Mouse (Mus musculus) gastrocnemius, postnatal 4 days (tissue): ENCODE results near the gene Pdzd11. TPM values are rescaled to one million over a fixed set of nuclear protein-coding genes. Genes with fewer than 3 reads are reported as not detected.

ENCODE experiments used
- DNase-seq, 2 experiments: peaks; one replicate each; pipeline ENCODE4 v3.0.0; 2021 to 2022; ENCODE audit warnings: low spot score in 2 of 2, mixed read lengths in 2 of 2
- long read RNA-seq, 2 experiments: library from polyadenylated mRNA; stranded (forward); transcript quantifications; one replicate each; pipeline ENCODE4 v2.0.0; 2021
- total RNA-seq, 2 experiments: library from RNA; stranded (reverse); gene quantifications; 2 replicates each; pipeline ENCODE4 v1.2.3; 2021

Gene Pdzd11
- total RNA-seq: 10 to 100 TPM; 29.0 to 33.1 TPM
- long read RNA-seq, experiment 1, transcript Pdzd11-202 (7 exons, 1,041 nt): major isoform, 28 of 53 reads
- long read RNA-seq, experiment 1, transcript Pdzd11-201 (7 exons, 1,626 nt): minor isoform, 18 of 53 reads
- long read RNA-seq, experiment 1, partial matches to known transcripts: 4 of 53 reads
- long read RNA-seq, experiment 1, other reads (novel, unspliced or antisense): 3 of 53 reads
- long read RNA-seq, experiment 2, transcript Pdzd11-201 (7 exons, 1,626 nt): major isoform, 28 of 42 reads
- long read RNA-seq, experiment 2, transcript Pdzd11-202 (7 exons, 1,041 nt): minor isoform, 9 of 42 reads
- long read RNA-seq, experiment 2, partial matches to known transcripts: 2 of 42 reads
- long read RNA-seq, experiment 2, other reads (novel, unspliced or antisense): 2 of 42 reads

DNA sequence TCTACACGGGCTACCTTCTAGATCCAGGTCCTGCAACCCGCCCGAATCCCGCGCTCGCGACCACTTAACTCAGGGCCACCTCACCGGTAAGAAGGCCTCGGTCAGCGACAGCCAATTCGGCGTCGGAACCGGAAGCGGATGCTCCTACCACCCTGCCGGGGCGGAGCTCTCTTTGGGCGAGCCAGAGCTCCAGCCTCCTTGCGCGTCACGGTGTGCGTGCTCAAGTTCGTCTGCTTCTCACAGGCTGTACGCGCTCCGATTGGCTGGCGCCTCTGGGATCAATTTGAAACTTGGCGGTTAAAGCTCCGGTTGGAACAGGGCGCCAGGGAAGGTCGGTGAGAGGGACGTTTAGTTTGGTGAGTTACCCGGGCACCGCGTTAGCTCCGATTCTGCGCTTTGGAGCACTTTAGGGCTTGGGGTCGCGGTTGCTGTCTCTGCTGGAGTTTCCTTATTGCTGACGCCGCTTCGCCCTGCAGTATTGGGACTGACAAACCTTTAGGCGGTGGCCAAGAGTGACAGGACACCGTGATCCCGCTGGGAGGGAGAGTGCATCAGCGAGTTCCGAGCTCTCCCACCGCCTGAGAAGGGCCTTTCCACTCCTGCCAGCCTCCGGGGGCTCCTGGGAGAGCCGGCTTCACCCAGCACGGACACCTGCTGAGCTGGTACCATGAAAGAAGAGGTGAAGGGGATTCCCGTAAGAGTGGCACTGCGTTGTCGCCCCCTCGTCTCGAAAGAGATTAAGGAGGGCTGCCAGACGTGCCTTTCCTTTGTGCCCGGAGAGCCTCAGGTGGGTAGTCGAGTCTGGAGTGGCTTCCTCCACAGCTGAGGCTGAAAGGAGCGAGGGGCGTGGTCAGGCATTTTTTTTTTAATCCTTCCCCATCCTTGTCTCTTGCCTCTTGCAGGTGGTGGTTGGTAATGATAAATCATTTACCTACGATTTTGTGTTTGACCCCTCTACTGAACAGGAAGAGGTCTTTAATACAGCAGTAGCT, at the start of gene Pdzd11:
Gene Pdzd11, minus strand, starts transcription at position 767 of the 992 bp plus-strand sequence.
- peak; percentile 64 to 86 for DNase-seq

DNA sequence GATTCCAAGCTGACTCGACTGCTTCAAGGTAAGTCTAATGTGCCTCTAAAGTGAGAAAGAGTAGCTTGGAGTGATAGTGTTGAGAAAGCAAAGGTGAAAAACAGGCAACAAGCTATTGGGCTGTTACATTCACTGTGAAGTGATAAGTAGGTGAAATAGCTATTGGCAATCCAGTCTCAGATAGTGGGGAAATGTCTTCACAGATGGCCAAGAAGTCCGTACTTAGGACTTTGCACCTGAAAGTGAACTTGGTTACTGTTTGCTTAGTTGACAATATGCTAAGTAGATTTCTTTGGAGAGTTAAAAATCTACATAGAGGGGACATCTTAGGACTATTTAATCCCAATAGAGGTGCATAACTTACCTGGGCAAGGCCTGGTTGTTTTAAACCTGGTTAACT, 38.5 kb upstream of the Pdzd11 start:
- DNase-seq: no peak

DNA sequence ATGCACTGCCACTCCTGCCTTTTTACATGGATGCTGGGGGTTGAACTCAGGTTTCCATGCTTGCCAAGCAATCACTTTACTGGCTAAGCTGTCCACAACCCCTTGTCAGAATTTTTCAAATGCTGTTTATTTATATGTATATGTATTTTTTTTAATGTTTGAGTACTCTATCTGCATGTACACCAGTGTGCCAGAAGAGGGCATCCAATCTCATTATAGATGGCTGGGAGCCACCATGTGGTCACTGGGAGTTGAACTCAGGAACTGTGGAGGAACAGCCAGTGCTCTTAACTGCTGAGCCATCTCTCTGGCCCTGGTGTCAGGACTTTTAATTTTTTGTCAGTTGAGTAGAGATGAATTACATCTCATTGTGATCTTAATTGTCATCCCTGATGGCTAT, 26.5 kb upstream of the Pdzd11 start:
- DNase-seq: no peak

DNA sequence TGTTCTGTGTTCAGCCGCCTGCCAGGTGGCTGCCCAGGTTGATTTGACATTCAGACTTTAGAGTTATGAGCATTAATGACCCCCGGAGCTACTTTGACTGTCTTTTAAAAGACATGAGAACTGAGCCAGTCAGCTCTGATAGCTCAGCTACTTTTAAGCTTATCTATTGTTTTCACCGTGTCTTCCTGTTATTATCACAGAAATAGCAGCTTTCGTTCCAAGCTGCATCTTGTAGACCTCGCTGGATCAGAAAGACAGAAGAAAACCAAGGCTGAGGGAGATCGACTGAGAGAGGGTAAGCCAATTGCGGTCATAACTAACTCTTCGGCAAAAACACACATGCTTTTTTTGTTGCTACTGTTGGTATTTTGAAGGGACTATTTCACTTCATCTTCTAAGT, 12.1 kb upstream of the Pdzd11 start:
- no peak for DNase-seq

DNA sequence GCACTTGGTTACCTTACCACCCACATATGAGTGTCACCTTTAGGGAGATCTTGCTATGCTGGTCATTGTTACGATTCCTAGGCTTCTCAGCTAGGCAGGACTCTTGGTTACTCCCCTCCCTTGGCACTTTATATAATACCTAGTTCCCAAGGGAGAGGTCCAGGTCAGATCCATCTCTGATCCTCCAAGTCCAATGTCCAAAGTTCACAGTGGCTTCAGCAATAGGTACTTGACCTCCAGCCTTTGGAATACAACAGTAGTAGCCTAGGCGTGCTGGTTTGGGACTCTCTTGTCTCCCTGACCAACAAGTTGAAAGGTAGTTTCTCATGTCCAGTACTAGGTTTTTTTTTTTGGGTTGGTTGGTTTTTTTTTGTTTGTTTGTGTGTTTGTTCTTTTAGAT, 2.7 kb upstream of the Pdzd11 start:
- no peak for DNase-seq

DNA sequence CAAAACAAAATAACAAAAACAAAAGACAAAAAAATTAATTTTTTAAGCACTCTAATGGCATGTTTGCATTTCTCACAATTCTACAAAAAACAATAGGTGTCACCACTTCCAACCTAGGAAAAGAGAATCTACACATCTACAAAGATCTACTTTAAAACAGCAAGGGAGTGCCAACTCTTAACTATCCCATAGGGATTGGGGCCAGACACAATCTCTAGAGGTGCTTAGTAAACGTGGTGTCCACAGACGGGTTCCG, 894 bp downstream of the Pdzd11 start, which contains the start of gene Kif4:
Gene Kif4, plus strand, starts transcription at position 192 of the 256 bp plus-strand sequence.
- DNase-seq: no peak

DNA sequence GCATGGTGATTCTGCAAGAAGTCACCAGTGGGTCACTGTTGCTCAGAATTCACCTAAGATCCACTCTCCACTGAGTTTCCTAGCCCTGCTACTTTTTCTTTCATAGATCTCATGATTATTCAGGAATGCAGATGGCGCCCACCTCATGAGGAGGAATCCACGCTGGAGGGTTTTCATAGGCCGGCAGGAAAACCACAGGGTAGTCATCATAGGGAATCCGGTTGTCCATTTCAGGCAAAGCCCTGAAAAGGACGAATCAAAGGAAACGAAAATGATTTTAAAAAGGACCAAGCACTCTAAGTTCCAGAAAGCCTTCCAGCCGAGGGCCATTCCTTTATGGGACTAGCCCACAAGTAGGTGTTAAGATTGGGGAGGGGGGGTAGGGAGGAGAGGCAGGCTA, 1.2 kb downstream of the Pdzd11 start:
- no peak for DNase-seq

DNA sequence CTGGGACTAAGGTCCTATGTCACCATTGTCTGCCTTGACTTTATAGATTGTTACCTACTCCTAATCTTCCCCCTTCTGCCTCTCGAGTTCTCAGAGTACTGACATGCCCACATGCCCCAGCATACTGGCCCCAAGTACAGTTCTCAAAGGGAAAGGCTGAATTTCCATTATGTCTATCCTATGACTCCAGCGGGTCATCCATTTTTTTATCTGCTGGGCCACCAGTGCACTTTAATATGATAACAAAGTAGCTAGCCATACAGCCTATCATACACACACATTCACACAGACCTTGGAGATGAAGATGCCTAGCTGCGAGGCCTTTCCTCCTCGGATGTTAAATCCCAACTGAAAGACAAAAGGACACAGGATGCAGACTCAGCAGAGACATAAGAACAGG, 2.1 kb downstream of the Pdzd11 start:
- DNase-seq: no peak

DNA sequence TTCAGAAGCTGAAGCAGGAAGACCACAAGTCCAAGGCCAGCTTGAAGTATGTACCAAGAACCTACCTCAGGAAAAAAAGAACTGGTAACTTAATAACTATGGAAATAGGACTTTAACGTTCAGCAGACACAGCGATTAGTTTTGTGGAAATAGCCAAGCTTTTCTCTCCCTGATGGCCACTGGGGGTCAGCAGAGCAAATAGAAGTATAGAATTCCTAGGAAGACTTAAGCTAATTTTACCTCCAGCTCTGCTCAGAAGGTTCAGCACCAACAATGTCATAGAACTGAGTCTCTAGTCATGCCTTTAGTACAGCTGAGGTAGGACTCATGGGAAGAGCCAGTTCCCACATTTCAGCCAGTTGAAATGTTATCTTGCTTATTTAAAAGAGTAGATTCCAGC, 5.0 kb downstream of the Pdzd11 start:
- no peak for DNase-seq

DNA sequence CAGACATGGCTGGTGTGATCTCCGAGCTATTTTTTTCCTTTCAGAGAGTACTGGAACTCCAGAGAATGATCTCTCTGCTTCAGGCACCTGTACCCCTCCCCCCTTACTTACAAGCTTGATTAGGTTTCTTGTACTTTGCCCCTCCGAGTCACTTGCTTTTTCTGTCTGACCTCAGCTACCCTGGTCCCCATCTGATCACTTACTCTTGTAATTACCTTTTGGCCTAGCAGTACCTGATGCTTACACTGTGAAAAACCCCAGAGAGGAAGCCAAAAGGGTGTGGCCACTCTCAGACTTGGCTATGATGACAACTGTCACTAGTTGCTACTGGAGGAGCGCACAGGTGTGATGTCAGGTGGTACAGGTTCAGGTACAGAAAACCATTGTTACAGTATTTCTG, 7.9 kb downstream of the Pdzd11 start:
- DNase-seq: no peak

DNA sequence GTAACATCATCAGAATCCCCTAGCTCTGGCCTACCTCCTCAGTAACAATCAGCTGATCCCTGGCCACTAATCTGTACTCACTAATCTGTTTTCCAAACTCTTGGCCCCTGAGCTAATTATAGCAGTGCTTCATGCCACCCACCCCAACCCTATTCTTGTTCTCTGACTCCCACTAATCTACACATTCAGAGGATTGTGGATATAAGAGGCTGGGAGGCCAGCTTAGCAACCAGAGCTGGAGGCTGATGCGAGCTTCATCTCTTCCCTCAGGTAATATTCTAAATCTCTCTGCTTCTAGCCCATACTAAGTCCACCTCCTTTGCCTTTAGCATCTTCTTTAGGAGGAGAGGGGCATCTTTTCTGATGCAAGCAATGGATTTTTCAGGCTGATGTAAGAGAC, 21.1 kb downstream of the Pdzd11 start, which contains the start of gene Arr3:
Gene Arr3, plus strand, starts transcription at position 184 of the 400 bp plus-strand sequence.
- no peak for DNase-seq

DNA sequence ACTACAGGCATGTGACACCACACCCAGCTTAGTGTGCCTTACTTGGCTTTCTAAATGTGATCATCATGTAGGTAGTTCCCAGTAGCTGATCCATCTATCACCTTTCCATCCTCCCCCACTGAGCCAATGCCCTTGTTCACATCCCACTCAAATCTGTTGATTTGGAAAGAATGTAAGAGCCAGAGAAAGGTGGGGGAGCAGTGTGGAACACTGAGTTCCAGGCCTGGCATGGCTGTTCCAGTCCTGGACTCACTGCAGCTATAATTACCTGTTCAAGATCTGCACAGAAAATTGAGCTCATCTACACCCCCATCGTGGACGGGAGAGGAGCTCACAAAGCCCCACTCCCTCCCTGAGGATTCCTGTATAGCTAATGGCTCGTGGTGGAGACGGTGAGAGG, 26.6 kb downstream of the Pdzd11 start:
- DNase-seq: no peak

DNA sequence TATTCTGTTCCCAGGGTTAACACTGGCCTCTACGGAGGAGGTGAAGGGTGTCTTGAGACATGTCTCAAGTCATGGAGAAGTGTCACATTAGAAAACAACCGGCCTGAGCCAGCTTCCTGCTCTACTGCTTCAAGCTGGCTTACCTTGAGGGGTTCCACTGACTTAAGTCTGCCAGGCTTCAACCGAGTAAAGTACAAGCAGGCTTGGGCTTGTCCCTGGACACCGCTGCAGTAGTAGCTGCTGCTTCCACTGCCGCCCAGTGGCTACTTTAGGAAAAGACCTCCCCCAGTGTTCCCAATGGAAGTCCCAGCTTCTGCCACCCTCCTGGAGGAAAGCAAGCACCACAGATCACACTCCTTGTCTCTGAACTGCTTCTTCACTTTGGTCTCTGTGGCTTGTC, 28.9 kb downstream of the Pdzd11 start:
- peak in 1 of 2 experiments; percentile 11 for DNase-seq

DNA sequence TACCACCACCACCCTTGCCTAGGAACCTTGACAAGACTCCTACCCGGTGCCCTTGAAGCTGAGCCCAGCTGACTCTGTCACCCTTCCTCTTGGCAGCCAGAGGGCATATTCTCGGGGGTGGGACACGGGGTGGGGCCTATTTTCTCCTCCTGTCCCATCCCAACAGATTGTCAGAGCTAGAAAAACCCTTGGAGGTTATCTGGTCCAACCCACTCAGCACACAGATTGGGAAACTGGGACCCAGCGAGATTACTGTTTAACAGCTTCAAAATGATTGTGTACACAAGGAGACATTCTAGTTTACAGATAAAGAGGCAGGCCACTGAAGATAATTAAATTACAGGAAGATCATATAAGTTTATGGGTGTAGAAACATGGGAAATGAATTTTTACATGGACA, 31.6 kb downstream of the Pdzd11 start, which contains the start of gene P2ry4:
Gene P2ry4, minus strand, starts transcription at position 79 of the 400 bp plus-strand sequence.
- no peak for DNase-seq

Other genes starting within 250 kb of the Pdzd11 start
- gene Otud6a, start 197.6 kb downstream of the Pdzd11 start, total RNA-seq: not detected
- under 1 TPM; 0.16 to 0.29 TPM for gene Awat2, start 183.9 kb downstream of the Pdzd11 start, total RNA-seq
- 10 to 100 TPM; 46.7 to 55.1 TPM for gene Igbp1, start 132.3 kb downstream of the Pdzd11 start, total RNA-seq
- gene Dgat2l6, start 101.7 kb downstream of the Pdzd11 start, total RNA-seq: under 1 TPM in 1 of 2 experiments, not detected in 1; 0.07 TPM
- gene Awat1, start 54.3 kb downstream of the Pdzd11 start, total RNA-seq: not detected
- not detected for gene P2ry4, start 31.7 kb downstream of the Pdzd11 start, total RNA-seq
- gene Arr3, start 21.1 kb downstream of the Pdzd11 start, total RNA-seq: not detected
- 10 to 100 TPM in 1 of 2 experiments, 1 to 10 TPM in 1; 9.3 to 10.4 TPM for gene Kif4, start 831 bp downstream of the Pdzd11 start, total RNA-seq
- gene Gdpd2, start 103.3 kb upstream of the Pdzd11 start, total RNA-seq: 1 to 10 TPM; 1.6 to 1.8 TPM
- 1 to 10 TPM; 4.8 to 7.7 TPM for gene Dlg3, start 141.2 kb upstream of the Pdzd11 start, total RNA-seq